Mouse (Mus musculus): ENCODE measurements around the gene Fam193b.

The Fam193b gene

DNA sequence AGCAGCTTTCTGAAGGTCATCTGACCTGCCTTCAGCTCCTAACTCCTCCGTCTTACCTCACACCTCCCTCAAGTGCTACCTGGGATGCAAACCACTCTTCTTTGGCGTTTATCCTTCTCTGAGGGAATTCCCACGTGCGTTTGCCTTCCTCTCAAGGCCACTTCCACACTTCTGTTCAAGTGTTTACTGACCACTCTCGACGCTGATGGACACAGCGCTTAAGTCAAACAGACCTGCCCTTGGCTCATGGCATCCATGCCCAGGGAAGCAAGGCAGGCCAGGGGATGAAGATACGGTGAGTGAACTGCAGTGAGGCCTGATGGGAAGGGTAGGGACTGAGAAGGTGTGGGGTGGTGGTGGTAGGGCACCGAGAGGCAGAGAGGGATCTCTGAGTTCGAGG is 70.3 kb downstream of the Fam193b start:
- DNase-seq (ENCODE audit: low read depth, low spot score): no peak

DNA sequence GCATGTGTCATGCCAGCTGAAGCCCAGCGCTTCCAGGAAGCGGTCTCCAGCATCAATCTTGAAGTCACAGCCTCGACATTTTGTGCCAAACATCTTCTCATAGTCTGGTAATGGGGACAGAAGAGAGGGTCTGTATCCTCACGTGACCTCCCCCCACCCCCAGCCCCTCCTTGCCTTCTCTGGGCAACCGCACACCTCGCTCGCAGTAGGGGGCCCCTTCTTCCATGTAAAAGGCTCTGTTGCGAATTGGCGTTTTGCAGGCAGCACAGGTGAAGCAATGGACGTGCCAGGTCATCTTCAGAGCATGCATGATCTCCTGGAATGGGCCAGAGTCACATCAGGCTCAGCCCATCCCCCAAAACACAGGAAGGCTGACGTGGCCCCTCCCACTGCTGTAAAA is 72.0 kb downstream of the Fam193b start:
- DNase-seq (ENCODE audit: low read depth, low spot score): no peak

DNA sequence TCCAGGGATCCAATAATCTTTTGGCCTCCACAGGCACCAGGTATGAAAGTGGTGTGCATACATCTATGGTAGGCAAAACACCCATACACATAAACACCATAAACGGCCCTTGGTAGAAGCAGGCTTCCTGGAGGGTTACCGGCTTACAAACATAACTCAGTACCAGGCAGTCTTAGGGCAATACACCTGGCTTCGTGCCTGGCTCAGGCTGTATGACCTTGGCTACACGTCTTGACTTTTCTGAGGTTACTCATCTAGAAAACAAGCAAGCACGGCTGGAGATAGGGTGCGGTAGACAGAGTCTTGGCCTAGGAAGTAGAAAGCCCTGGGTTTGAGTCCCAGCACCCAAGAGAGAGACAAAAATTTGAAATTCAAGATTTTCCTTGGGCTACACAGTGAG is 74.3 kb downstream of the Fam193b start:
- DNase-seq (ENCODE audit: low read depth, low spot score): no peak

DNA sequence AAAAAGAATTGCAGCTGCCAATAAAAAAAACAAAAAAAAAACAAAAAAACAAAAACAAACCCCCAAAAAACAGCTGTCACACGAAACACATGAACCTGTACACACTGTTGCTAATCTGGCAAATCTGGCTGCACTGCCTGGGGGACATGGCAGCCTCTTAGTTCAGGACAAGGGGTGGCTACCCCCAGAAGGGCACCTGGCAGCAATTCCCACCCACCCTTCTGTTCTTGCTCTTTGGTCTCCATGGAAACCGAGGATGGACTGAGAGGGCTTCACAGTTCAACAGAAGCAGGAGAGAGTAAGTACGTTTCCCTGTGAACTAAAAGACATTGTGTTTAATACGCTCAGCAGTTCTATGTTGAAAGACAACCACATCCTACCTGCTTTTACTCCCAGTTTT is 75.2 kb downstream of the Fam193b start:
- no peak for DNase-seq (ENCODE audit: low read depth, low spot score)

DNA sequence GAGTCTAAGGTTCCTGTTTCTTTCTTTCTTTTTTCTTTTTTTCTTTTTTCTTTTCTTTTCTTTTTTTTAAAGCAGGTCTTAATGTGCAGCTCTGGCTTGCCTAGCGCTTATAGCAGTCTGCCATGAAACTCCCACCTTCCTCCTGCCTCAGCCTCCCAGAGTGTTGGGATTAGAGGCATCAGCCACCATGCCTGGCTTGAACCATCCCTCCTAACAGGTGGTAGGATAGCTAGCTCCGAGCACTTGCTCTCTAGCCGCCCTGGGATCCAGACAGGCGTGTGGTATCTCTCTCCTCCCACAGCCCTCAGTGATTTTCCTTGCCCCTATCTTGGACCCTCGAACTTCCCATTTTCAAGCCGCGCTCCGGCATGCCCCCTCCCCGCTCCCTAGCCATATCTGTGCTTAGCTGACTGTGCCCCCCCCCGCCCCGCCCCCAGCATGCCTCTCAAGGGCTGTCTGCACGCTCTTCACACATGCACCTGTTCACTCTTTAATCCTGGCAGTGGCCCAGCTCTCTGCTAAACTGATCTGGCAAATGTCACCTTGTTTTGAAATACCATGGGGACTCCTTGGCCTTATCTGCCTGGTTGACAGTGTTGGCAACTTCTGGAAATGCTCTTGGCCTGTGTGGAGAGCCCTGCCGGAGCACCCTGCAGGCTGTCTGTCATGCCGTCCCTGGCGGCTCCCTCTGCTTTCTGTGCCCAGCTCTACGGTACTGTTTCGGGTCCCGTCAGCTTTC is 75.9 kb downstream of the Fam193b start:
- DNase-seq (ENCODE audit: low read depth, low spot score): no peak

DNA sequence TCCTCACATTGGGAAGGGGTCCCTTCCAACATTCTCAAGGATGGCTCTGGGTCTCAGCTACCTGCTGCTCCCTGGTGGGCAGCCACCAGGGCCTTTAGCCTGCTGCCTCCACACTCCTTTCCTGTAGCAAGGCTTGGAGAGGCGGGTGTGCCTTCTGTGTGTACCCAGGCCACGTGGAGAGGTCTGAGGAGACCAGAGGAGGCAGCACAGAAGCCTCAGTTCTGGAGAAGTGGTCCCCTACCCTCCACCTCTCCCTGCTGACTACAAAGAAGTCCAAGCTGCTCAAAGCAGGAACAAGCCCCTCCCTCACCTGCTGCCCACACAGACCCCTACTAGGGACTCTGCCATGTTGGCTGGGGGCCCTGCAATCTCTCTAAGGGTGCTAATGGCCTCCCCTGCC is 76.7 kb downstream of the Fam193b start:
- DNase-seq (ENCODE audit: low read depth, low spot score): no peak

Measured in ZHBTc4 (cell line).